Comparison of ENCODE assay signal across 21 mouse cellular contexts in the genomic region with DNA sequence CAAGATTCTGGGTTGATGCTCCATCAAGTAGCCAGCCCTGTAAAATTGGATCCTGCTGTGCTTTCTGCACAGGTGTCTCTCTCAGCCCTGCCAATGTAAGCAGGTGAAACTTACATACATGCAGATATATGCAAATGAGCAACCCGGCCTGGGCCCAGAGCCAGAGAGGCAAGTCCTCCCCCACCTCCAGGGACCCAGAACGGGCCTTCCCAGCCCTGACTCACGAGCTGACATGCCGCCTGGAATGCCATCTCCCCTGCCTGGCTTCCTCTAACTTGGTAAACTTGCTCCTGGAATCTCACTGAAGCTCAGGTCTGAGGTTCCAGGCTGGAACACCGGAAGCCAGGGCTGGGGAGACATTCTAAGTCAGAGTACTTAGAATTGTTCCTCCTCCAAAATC. TPM values are rescaled to one million over a fixed set of nuclear protein-coding genes. Genes with fewer than 3 reads are reported as not detected.
"Had no signal": no experiment of that assay in that cellular context is flagged by ENCODE, and none has a peak within 500 bp of the region (broad histone marks: within the 10 kb centered on the region; RNA-seq: fewer than 3 reads in every experiment).

No protein-coding gene starts in this region.

- H3K4me3 ChIP-seq: layer of hippocampus, adult 2 months; limb, embryonic 15.5 days; liver, embryonic 13.5 days; lung, embryonic 15.5 days; megakaryocyte, embryonic 14.5 days had no signal

- DNase-seq: kidney, adult 9 months; liver, embryonic 13.5 days; liver, postnatal 0 days; lung, postnatal 14 days; right cerebral cortex, adult 18-20 months; right cerebral cortex, postnatal 25 days; thymus, postnatal 4 days had no signal

- H3K4me2 ChIP-seq: limb, embryonic 15.5 days; liver, embryonic 13.5 days; lung, embryonic 15.5 days; midbrain, embryonic 11.5 days had no signal

- ATAC-seq: liver, postnatal 0 days; midbrain, embryonic 16.5 days had no signal

- H3K36me3 ChIP-seq: limb, embryonic 15.5 days; liver, embryonic 13.5 days; lung, embryonic 15.5 days had no signal

- H3K4me1 ChIP-seq: liver, embryonic 13.5 days had no signal

- H3K27ac ChIP-seq: kidney, postnatal 0 days; layer of hippocampus, adult 2 months; limb, embryonic 15.5 days; liver, embryonic 13.5 days; lung, embryonic 15.5 days; macrophage; stomach, postnatal 0 days had no signal

- H3K9me3 ChIP-seq: limb, embryonic 15.5 days; liver, embryonic 13.5 days; lung, embryonic 15.5 days had no signal

- H3K9ac ChIP-seq: limb, embryonic 15.5 days; liver, embryonic 13.5 days; liver, postnatal 0 days; lung, embryonic 15.5 days had no signal

RNA-seq across cellular contexts. Expression of gene Dlx4, which starts 7.1 kb away (rescaled TPM):
- total RNA-seq: layer of hippocampus, adult 2 months; layer of hippocampus, postnatal 14 days; left cerebral cortex, postnatal 14 days had no signal
- polyA plus RNA-seq: kidney, postnatal 0 days; macrophage; midbrain, embryonic 11.5 days; neural tube, embryonic 14.5 days; small intestine, adult 2 months had no signal

RNA-seq across cellular contexts. Expression of gene Dlx3, which starts 33.2 kb away (rescaled TPM):
- total RNA-seq: layer of hippocampus, adult 2 months; layer of hippocampus, postnatal 14 days; left cerebral cortex, adult 18-20 months; left cerebral cortex, postnatal 14 days had no signal
- polyA plus RNA-seq: liver, postnatal 0 days; macrophage; neural tube, embryonic 14.5 days had no signal
